Mouse (Mus musculus) heart, postnatal 10 days (tissue): Measurements from ENCODE around the gene Zfp968. TPM values are rescaled to one million over a fixed set of nuclear protein-coding genes. Genes with fewer than 3 reads are reported as not detected.
"Not testable (repeated sequence)": the region's sequence is repeated elsewhere in the genome, so short reads cannot be mapped to it uniquely, and the experiment has no call there.

Experiments
- DNase-seq, 2 experiments: peaks; one replicate each; pipeline ENCODE4 v3.0.0; 2021
- intact Hi-C: fragments of 180-260 bp; cut with DNase I; formaldehyde crosslinking; loops from one replicate; pipeline ENCODE4 v1.15.1; 2025
- total RNA-seq, 2 experiments: library from RNA; stranded (reverse); gene quantifications; 2 replicates each; pipeline ENCODE4 v1.2.3; 2021

The Zfp968 gene
- 10 to 100 TPM; 10.6 to 17.4 TPM for total RNA-seq

GRCm38 (mm10) chr2:175372136-175372535, at the start of gene Zfp968:
Gene Zfp968, plus strand, starts transcription at chr2:175372436.
- intact Hi-C loops, DNase-seq: not testable (repeated sequence)

DNA sequence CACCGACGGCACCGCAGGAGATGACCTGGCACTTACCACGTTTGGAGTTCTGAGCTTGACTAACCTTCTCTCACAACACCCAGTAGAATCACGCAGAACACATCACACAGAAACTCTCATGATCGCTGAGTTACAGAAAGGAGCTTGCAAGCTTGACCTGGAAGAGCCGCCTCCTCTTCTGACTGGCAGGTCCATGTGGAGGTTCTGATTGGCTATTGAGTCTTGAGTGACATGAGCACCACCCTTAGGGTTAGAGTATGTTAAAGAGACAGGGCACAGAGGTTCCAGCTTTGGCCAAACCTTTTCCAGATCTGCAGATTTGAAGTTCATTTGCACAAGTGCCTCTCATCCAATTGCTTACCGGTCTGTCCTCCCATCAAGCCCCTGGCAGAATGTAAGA, 34.1 kb upstream of the Zfp968 start, which contains the start of gene Gm4631:
TSS of gene Gm4631 (minus strand) at position 101 of the 400 bp plus-strand sequence.
- intact Hi-C loops, DNase-seq: not testable (repeated sequence)

Other genes starting within 250 kb of the Zfp968 start
- 1 to 10 TPM; 7.1 to 9.0 TPM for gene Gm14399, start 230.4 kb upstream of the Zfp968 start, total RNA-seq
- under 1 TPM; 0.50 to 0.62 TPM for gene Gm14443, start 196.6 kb upstream of the Zfp968 start, total RNA-seq
- gene Gm14391, start 165.5 kb upstream of the Zfp968 start, total RNA-seq, result 10 to 100 TPM; 40.8 to 56.5 TPM
- gene Gm14440, start 97.3 kb upstream of the Zfp968 start, total RNA-seq, result 1 to 10 TPM; 5.0 to 8.5 TPM
- 10 to 100 TPM; 21.2 to 23.7 TPM for gene Gm4631, start 34.2 kb upstream of the Zfp968 start, total RNA-seq
- gene Gm4724, start 63.4 kb downstream of the Zfp968 start, total RNA-seq, result 1 to 10 TPM; 2.6 to 3.0 TPM
- 1 to 10 TPM; 3.8 to 4.3 TPM for gene Zfp965, start 97.5 kb downstream of the Zfp968 start, total RNA-seq